Mouse (Mus musculus): ENCODE results near the gene Egln1.

The Egln1 gene

GRCm38 (mm10) chr8:124860188-124860587, 88.9 kb downstream of the Egln1 start:
- CTCF ChIA-PET: interaction anchor here (0.6 kb wide), 1 partner anchor 70 kb away, joined by 3 read pairs; no protein-coding TSS in a partner anchor

- CTCF ChIA-PET: no interaction called here
Measured at GRCm38 (mm10) chr8:124859466-124859865, 89.7 kb downstream of the Egln1 start.

Measured in spleen, embryonic (tissue).